Mouse (Mus musculus) lung, postnatal 0 days (tissue): ENCODE data around the gene Mpv17. TPM values are rescaled to one million over a fixed set of nuclear protein-coding genes. Genes with fewer than 3 reads are reported as not detected.

ENCODE experiments used
- ATAC-seq: fragments of 200-750 bp; cut with Nextera tagmentation; 2 replicates; pipeline ENCODE4 v1.8.0; 2017; ENCODE audit warnings: moderate library complexity
- DNase-seq: peaks from one replicate; pipeline ENCODE4 v3.0.0-alpha.2; 2016; ENCODE audit warnings: low spot score
- H3K27ac ChIP-seq: fragments of 300-500 bp; sonication (generic); 2 replicates; pipeline ENCODE4 v1.5.1; 2014; ENCODE audit warnings: antibody characterized with exemption, mild to moderate bottlenecking, low read length, mixed read lengths
- H3K27me3 ChIP-seq: fragments of 300-500 bp; sonication (generic); replicated peaks from 2 replicates; pipeline ENCODE4 v1.6.1; 2014; ENCODE audit warnings: low read length, mixed read lengths; ENCODE audit not compliant: insufficient read depth
- H3K36me3 ChIP-seq: fragments of 300-500 bp; sonication (generic); 2 replicates; pipeline ENCODE4 v1.6.1; 2014; ENCODE audit warnings: low read length, mixed read lengths; ENCODE audit not compliant: insufficient read depth
- H3K4me1 ChIP-seq: fragments of 300-500 bp; sonication (generic); 2 replicates; pipeline ENCODE4 v1.6.1; 2014; ENCODE audit warnings: antibody characterized with exemption, low read depth, low read length, mixed read lengths; ENCODE audit not compliant: insufficient read depth
- H3K4me2 ChIP-seq: fragments of 300-500 bp; sonication (generic); replicated peaks from 2 replicates; pipeline ENCODE4 v1.6.1; 2014; ENCODE audit warnings: low read depth, mild to moderate bottlenecking, low read length, moderate library complexity, mixed read lengths
- H3K4me3 ChIP-seq: fragments of 300-500 bp; sonication (generic); 2 replicates; pipeline ENCODE4 v1.5.1; 2014; ENCODE audit warnings: low read depth, low read length
- H3K9ac ChIP-seq: fragments of 300-500 bp; sonication (generic); replicated peaks from 2 replicates; pipeline ENCODE4 v1.6.1; 2014; ENCODE audit warnings: low read depth, mild to moderate bottlenecking
- H3K9me3 ChIP-seq: fragments of 300-500 bp; sonication (generic); 2 replicates; pipeline ENCODE4 v1.6.1; 2016; ENCODE audit warnings: low read length, mixed read lengths
- CTCF ChIP-seq: IDR thresholded peaks from 2 replicates; pipeline ENCODE4 v1.5.1; 2016; ENCODE audit warnings: antibody characterized with exemption, mild to moderate bottlenecking
- EP300 ChIP-seq: IDR thresholded peaks from 2 replicates; pipeline ENCODE4 v1.6.1; 2016; ENCODE audit warnings: antibody characterized with exemption, mild to moderate bottlenecking, control low read depth
- WGBS: fragments of 180-500 bp; shearing (Covaris S2); extraction: QIAGEN DNeasy Blood & Tissue Kit; methylation state at CpG from one replicate; pipeline ENCODE4 v1.1.7; 2014; 5-methylcytosine and 5-hydroxymethylcytosine counted together
- polyA plus RNA-seq: library from polyadenylated mRNA; unstranded; fragments of >200 nt; fragmentation: Nextera tagmentation; extraction: Ambion mirVana; gene quantifications from 2 replicates; pipeline ENCODE4 v1.2.1, GENCODE M21; 2015

The Mpv17 gene
- polyA plus RNA-seq, 1 experiment from 2014 or later = 38.2 TPM

GRCm38 (mm10) chr5:31164878-31165277, 10.8 kb upstream of the Mpv17 start:
- 73% methylated on average over 1 of the region's 1 CpGs for WGBS
- no peaks in the 10 kb centered on the region for H3K27me3 ChIP-seq
- H3K4me1 ChIP-seq = no peaks in the 10 kb centered on the region
- no peak overlapping the region for H3K27ac ChIP-seq
- H3K9me3 ChIP-seq = no peaks in the 10 kb centered on the region
- TF ChIP-seq EP300 (no peak), CTCF (no peak)
- ATAC-seq = no peak
- H3K4me2 ChIP-seq = no peak overlapping the region
- no peak overlapping the region for H3K4me3 ChIP-seq
- no peak overlapping the region for H3K9ac ChIP-seq
- peaks cover 44% of the 10 kb centered on the region for H3K36me3 ChIP-seq
- DNase-seq = no peak

- DNase-seq (no peak), ATAC-seq (no peak)
- Histone ChIP-seq H3K27me3 (no peaks in the 10 kb centered on the region), H3K36me3 (peaks cover 60% of the 10 kb centered on the region), H3K4me3 (no peak overlapping the region), H3K9ac (no peak overlapping the region), H3K4me1 (no peaks in the 10 kb centered on the region), H3K9me3 (no peaks in the 10 kb centered on the region), H3K4me2 (no peak overlapping the region), H3K27ac (no peak overlapping the region)
- no peak for TF ChIP-seq EP300
- TF ChIP-seq CTCF = no peak
These were observed 8.4 kb upstream of the Mpv17 start for GRCm38 (mm10) chr5:31162462-31162861.

- 27% methylated on average over 6 of the region's 6 CpGs for WGBS
- DNase-seq = no peak
These were observed 417 bp downstream of the Mpv17 start for GRCm38 (mm10) chr5:31153516-31154151.

GRCm38 (mm10) chr5:31151746-31152145, 2.3 kb downstream of the Mpv17 start:
- Histone ChIP-seq H3K4me3 (no peak overlapping the region), H3K27ac (no peak overlapping the region), H3K4me1 (peaks cover 8% of the 10 kb centered on the region; the same call in 1 of the 2 replicates), H3K9ac (no peak overlapping the region), H3K9me3 (no peaks in the 10 kb centered on the region), H3K4me2 (no peak overlapping the region), H3K36me3 (peaks cover under 1% of the 10 kb centered on the region; the same call in 1 of the 2 replicates), H3K27me3 (no peaks in the 10 kb centered on the region)
- ATAC-seq = no peak
- WGBS = 73% methylated on average over 3 of the region's 3 CpGs
- DNase-seq = peak; percentile 14
- TF ChIP-seq CTCF = peak; percentile 36; the same call in 1 of the 2 replicates
- TF ChIP-seq EP300 = no peak

More at GRCm38 (mm10) chr5:31153516-31154151, 417 bp downstream of the Mpv17 start:
- peak overlapping the region; percentile 63 for H3K4me3 ChIP-seq
- H3K4me2 ChIP-seq = peak overlapping the region; percentile 64
- peaks cover 8% of the 10 kb centered on the region; the same call in 1 of the 2 replicates for H3K4me1 ChIP-seq
- H3K27ac ChIP-seq = peak overlapping the region; percentile 81; the same call in 1 of the 2 replicates
- H3K9me3 ChIP-seq = no peaks in the 10 kb centered on the region
- peak overlapping the region; percentile 73 for H3K9ac ChIP-seq
- TF ChIP-seq CTCF (no peak), EP300 (no peak)
- ATAC-seq = peak; percentile 16
- no peaks in the 10 kb centered on the region for H3K27me3 ChIP-seq
- H3K36me3 ChIP-seq = peaks cover 16% of the 10 kb centered on the region

GRCm38 (mm10) chr5:31149781-31150180, 4.3 kb downstream of the Mpv17 start:
- Histone ChIP-seq H3K27ac (no peak overlapping the region), H3K9ac (no peak overlapping the region), H3K27me3 (no peaks in the 10 kb centered on the region), H3K36me3 (no peaks in the 10 kb centered on the region), H3K4me1 (peaks cover 8% of the 10 kb centered on the region; the same call in 1 of the 2 replicates), H3K9me3 (no peaks in the 10 kb centered on the region), H3K4me3 (no peak overlapping the region), H3K4me2 (no peak overlapping the region)
- no peak for ATAC-seq
- TF ChIP-seq EP300 (no peak), CTCF (no peak)
- peak; percentile 8 for DNase-seq
- WGBS = 58% methylated on average over 4 of the region's 4 CpGs

- no peak overlapping the region for H3K4me3 ChIP-seq
- H3K27me3 ChIP-seq = peaks cover 42% of the 10 kb centered on the region
- H3K9ac ChIP-seq = no peak overlapping the region
- H3K36me3 ChIP-seq = no peaks in the 10 kb centered on the region; the same call in 1 of the 2 replicates
- H3K4me1 ChIP-seq = 0 out of 2 replicates have a peak, but pooled peaks cover 4% of the 10 kb centered on the region
- no peaks in the 10 kb centered on the region for H3K9me3 ChIP-seq
- 13% methylated on average over 9 of the region's 9 CpGs for WGBS
- H3K4me2 ChIP-seq = peak overlapping the region; percentile 22; the same call in 1 of the 2 replicates
- TF ChIP-seq EP300 = no peak
- TF ChIP-seq CTCF = no peak
- peak; percentile 25 for DNase-seq
- ATAC-seq = no peak
- no peak overlapping the region for H3K27ac ChIP-seq
These were observed 15.1 kb downstream of the Mpv17 start for GRCm38 (mm10) chr5:31138968-31139425.
